Mouse (Mus musculus) heart, adult 2 months (tissue): ENCODE measurements around the gene Gm13420. TPM values are rescaled to one million over a fixed set of nuclear protein-coding genes. Genes with fewer than 3 reads are reported as not detected.

Experiments
- DNase-seq, 2 experiments: peaks; one replicate each; pipeline ENCODE4 v3.0.0; 2021
- H3K27ac ChIP-seq: fragments of 200-600 bp; 2 replicates; pipeline ENCODE4 v1.8.1; 2022
- H3K27me3 ChIP-seq: fragments of 200-500 bp; 2 replicates; pipeline ENCODE4 v1.6.1; 2012; ENCODE audit warnings: mild to moderate bottlenecking, low read length, inconsistent platforms, mixed read lengths; ENCODE audit not compliant: control insufficient read depth, insufficient read depth
- H3K36me3 ChIP-seq: fragments of 200-500 bp; 2 replicates; pipeline ENCODE4 v1.6.1; 2012; ENCODE audit warnings: low read length, inconsistent platforms; ENCODE audit not compliant: control insufficient read depth, insufficient read depth
- H3K4me1 ChIP-seq: fragments of 200-500 bp; 2 replicates; pipeline ENCODE4 v1.6.1; 2011; ENCODE audit warnings: low read length; ENCODE audit not compliant: control insufficient read depth, insufficient read depth
- H3K4me3 ChIP-seq: fragments of 200-600 bp; 2 replicates; pipeline ENCODE4 v1.8.1; 2022
- H3K79me2 ChIP-seq: fragments of 200-500 bp; replicated peaks from 2 replicates; pipeline ENCODE4 v1.6.1; 2012; ENCODE audit warnings: mild to moderate bottlenecking, inconsistent platforms, low read length, moderate library complexity, mixed read lengths; ENCODE audit not compliant: control insufficient read depth, insufficient read depth
- H3K9ac ChIP-seq: fragments of 200-500 bp; 2 replicates; pipeline ENCODE4 v1.6.1; 2012; ENCODE audit warnings: low read depth, mild to moderate bottlenecking, control low read depth, inconsistent platforms, low read length, mixed read lengths
- CTCF ChIP-seq: fragments of 200-600 bp; IDR thresholded peaks from 2 replicates; pipeline ENCODE4 v1.8.1; 2022; ENCODE audit warnings: antibody characterized with exemption, mild to moderate bottlenecking, moderate library complexity
- EP300 ChIP-seq: fragments of 200-500 bp; IDR thresholded peaks from 2 replicates; pipeline ENCODE4 v1.6.1; 2011; ENCODE audit warnings: low read depth, low read length, control low read depth; ENCODE audit not compliant: insufficient read depth
- POLR2A ChIP-seq: fragments of 200-500 bp; IDR thresholded peaks from 2 replicates; pipeline ENCODE4 v1.6.1; 2011; ENCODE audit warnings: mild to moderate bottlenecking, low read depth, low read length, control low read depth; ENCODE audit not compliant: insufficient read depth
- WGBS: fragments of 180-500 bp; shearing (Covaris S2); methylation state at CpG from one replicate; pipeline ENCODE4 v1.1.7; 2018; 5-methylcytosine and 5-hydroxymethylcytosine counted together
- intact Hi-C: fragments of 180-260 bp; cut with DNase I; formaldehyde crosslinking; loops from one replicate; pipeline ENCODE4 v1.15.1; 2025
- polyA plus RNA-seq: library from polyadenylated mRNA; depleted of rRNA; stranded (reverse); fragments of >200 nt; gene quantifications from 2 replicates; pipeline ENCODE4 v1.2.3, GENCODE M21; 2012
- total RNA-seq, 2 experiments: library from RNA; stranded (reverse); gene quantifications; 2 replicates each; pipeline ENCODE4 v1.2.3; 2021

Gm13420 gene
- total and polyA plus RNA-seq, 3 experiments: not detected

DNA sequence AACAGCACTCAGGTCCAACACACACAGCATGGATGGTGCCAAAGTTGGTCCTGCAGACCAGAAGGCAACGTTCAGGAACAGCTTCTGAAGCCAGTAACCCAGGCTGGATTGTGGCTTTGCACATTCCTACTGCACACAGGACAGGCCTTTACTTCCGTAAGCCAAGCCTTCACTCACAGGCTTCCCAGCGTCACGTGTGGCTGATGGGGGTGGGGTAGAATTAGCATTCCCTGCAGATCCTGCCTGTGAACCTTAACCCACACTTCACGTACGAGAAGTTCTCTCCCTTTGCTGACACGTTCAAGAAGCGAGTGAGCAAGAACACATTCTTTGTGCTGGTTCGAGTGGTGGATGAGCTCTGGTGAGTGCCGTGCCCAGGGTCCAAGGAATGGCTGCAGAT, 18.9 kb downstream of the Gm13420 start:
- Histone ChIP-seq H3K79me2 (no peaks in the 10 kb centered on the region), H3K27ac (no peak overlapping the region), H3K4me1 (no peaks in the 10 kb centered on the region), H3K27me3 (no peaks in the 10 kb centered on the region), H3K4me3 (no peak overlapping the region), H3K9ac (no peak overlapping the region), H3K36me3 (no peaks in the 10 kb centered on the region)
- intact Hi-C loops: loop anchor here (5.0 kb wide), 1 partner anchor 115 kb away; the partner anchor contains the start of gene Rapgef1
- DNase-seq: no peak
- 89% methylated on average over 10 of the region's 10 CpGs for WGBS
- TF ChIP-seq POLR2A (no peak), EP300 (no peak), CTCF (no peak)

DNA sequence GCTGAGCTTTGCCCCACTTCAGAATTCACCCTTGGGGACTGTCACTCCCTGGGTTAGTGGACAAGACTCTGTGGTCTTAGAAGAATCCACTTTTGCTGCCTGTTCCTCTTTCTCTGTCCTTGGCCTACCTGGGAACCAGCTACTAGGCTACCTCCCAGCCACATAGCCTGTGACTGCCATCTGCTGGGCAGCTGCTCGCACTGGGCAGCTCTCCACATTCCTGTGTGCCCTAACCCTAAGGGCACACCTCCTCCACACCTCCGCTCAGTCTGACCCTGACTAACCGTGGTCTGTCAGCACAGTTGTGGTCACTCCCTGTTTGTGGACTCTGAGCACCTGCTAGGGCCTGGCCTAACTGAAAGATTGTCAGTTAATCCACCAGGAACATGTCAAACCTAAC, 19.9 kb downstream of the Gm13420 start:
- peak; percentile 45 to 53 for DNase-seq
- H3K79me2 ChIP-seq: no peaks in the 10 kb centered on the region
- intact Hi-C loops: loop anchor here (5.0 kb wide), 1 partner anchor 114 kb away; the partner anchor contains the start of gene Rapgef1
- no peak overlapping the region for H3K4me3 ChIP-seq
- 56% methylated on average over 3 of the region's 3 CpGs for WGBS
- no peaks in the 10 kb centered on the region for H3K27me3 ChIP-seq
- H3K36me3 ChIP-seq: no peaks in the 10 kb centered on the region
- H3K4me1 ChIP-seq: no peaks in the 10 kb centered on the region
- H3K27ac ChIP-seq: no peak overlapping the region
- H3K9ac ChIP-seq: no peak overlapping the region
- TF ChIP-seq EP300 (no peak), CTCF (peak; percentile 65), POLR2A (no peak)

DNA sequence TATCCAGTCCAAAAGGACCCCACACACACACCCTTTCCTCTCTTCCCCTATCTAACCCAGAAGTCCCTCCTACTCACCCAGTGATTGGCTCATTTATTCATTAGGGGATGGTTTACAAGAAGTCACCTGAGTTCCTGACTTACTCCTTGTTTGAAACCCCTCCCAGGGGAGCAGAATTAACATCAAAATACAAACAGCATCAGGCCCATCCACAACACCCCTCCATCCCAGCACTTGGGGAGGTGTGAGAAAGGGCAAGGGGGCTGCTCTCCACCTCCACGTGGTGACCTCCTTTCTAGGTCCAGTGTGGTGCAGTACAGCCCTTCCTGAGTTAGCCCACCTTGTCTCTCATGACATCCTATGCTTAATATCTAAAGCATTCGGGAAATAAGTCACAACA, 22.0 kb downstream of the Gm13420 start:
- H3K4me1 ChIP-seq: no peaks in the 10 kb centered on the region
- intact Hi-C loops: no loop called here
- no peak overlapping the region for H3K27ac ChIP-seq
- no peak overlapping the region for H3K4me3 ChIP-seq
- H3K79me2 ChIP-seq: no peaks in the 10 kb centered on the region
- no peaks in the 10 kb centered on the region for H3K27me3 ChIP-seq
- TF ChIP-seq POLR2A: no peak
- no peak for TF ChIP-seq CTCF
- TF ChIP-seq EP300: no peak
- 49% methylated on average over 2 of the region's 2 CpGs for WGBS
- H3K9ac ChIP-seq: no peak overlapping the region
- no peak for DNase-seq
- H3K36me3 ChIP-seq: no peaks in the 10 kb centered on the region

DNA sequence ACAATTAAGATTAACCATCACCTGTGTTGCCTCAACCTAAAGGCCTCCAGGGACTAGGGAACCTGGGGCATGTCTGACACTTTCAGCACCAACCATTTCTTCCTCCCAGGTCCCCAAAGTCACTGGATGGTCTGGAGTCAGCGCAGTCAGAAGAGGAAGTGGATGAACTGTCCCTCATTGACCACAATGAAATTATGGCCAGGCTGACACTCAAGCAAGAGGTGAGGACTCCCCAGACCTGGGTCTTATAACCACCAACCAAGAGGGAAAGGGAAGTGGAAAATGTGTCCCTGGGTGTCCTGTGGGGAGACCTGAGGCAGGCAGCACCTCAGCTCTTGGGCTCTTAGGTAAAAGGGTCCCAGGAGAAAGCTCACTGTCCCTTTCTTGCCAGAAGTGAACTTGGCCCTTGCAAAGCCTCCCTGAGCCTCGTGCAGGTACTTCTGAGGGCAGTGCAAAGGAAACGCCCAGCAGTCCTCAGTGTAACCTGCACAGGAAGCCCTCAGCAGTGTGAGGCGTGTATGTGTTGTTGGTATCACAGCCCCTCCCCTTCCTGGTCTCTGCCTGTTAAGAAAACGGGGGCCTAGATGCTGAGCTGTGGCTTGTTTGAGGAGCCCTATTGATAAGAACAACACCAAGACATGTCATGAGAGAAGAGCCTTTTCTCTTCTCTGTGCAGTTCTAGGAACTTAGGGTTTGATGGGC, 26.7 kb downstream of the Gm13420 start:
- Histone ChIP-seq H3K79me2 (no peaks in the 10 kb centered on the region), H3K4me3 (no peak overlapping the region), H3K36me3 (no peaks in the 10 kb centered on the region), H3K9ac (no peak overlapping the region), H3K27ac (no peak overlapping the region), H3K27me3 (no peaks in the 10 kb centered on the region), H3K4me1 (no peaks in the 10 kb centered on the region)
- no peak for TF ChIP-seq CTCF
- TF ChIP-seq EP300: no peak
- TF ChIP-seq POLR2A: no peak
- WGBS: 58% methylated on average over 5 of the region's 5 CpGs
- intact Hi-C loops: no loop called here
- no peak for DNase-seq

DNA sequence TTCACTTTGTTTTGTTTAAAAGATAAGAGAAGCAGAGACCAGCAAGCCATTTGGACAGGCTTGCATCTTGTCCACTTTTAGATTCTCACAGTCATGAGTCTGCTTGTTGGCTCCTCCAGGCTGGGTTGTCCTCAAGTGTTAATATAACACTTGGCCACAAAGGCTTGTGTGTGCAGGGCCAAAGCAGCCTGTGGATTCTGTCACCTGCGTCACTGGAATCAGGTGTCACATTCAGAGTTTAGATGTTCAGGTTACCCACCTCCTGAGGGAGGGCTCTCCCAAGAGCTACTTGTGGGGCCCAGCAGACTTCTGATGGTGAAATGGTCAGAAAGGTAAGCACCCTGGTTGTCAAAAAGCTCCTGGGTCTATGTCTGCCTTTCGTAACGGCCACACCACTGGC, 28.4 kb downstream of the Gm13420 start:
- H3K36me3 ChIP-seq: no peaks in the 10 kb centered on the region
- intact Hi-C loops: no loop called here
- no peak overlapping the region for H3K4me3 ChIP-seq
- WGBS: 88% methylated on average over 3 of the region's 3 CpGs
- no peaks in the 10 kb centered on the region for H3K27me3 ChIP-seq
- no peak for DNase-seq
- H3K27ac ChIP-seq: no peak overlapping the region
- no peaks in the 10 kb centered on the region for H3K79me2 ChIP-seq
- H3K4me1 ChIP-seq: no peaks in the 10 kb centered on the region
- TF ChIP-seq CTCF (no peak), EP300 (no peak), POLR2A (no peak)
- no peak overlapping the region for H3K9ac ChIP-seq

DNA sequence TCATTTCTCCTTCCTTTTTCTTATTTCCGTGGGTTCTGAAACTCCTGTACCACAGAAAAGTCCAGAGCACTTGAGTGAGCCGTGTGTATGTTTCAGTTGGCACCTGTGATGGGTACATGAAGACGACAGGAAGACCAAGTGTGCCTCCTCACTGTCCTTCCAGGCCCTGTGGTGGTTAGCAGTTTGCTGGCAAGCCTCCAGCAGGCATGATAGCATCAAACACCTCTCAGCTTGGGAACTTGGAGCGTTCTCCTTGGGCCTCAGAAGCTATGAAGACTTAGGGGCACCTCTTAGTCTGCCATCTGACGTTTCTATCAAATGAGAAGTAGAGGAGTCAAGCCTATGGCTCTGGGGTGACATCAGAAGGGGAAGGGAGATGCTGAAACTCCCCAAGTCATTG, 32.9 kb downstream of the Gm13420 start:
- intact Hi-C loops: no loop called here
- H3K27ac ChIP-seq: no peak overlapping the region
- H3K4me1 ChIP-seq: peaks cover 2% of the 10 kb centered on the region; the same call in 1 of the 2 replicates
- H3K36me3 ChIP-seq: no peaks in the 10 kb centered on the region
- 76% methylated on average over 5 of the region's 5 CpGs for WGBS
- no peak overlapping the region for H3K9ac ChIP-seq
- H3K4me3 ChIP-seq: no peak overlapping the region
- DNase-seq: no peak
- TF ChIP-seq EP300 (no peak), POLR2A (no peak), CTCF (no peak)
- H3K27me3 ChIP-seq: no peaks in the 10 kb centered on the region
- H3K79me2 ChIP-seq: no peaks in the 10 kb centered on the region
